Mouse (Mus musculus): ENCODE measurements around the gene Sptb.

Sptb gene

GRCm38 (mm10) chr12:76608997-76609565, 101.3 kb downstream of the Sptb start:
- intact Hi-C loops (cut with DNase I): no loop called here

- intact Hi-C loops (cut with DNase I): no loop called here
These were observed 102.1 kb downstream of the Sptb start for GRCm38 (mm10) chr12:76608241-76608640.

GRCm38 (mm10) chr12:76605837-76606236, 104.5 kb downstream of the Sptb start:
- intact Hi-C loops (cut with DNase I): no loop called here

GRCm38 (mm10) chr12:76604546-76604945, 105.8 kb downstream of the Sptb start:
- intact Hi-C loops (cut with DNase I): no loop called here

GRCm38 (mm10) chr12:76603779-76604178, 106.6 kb downstream of the Sptb start:
- intact Hi-C loops (cut with DNase I): no loop called here

- intact Hi-C loops (cut with DNase I): no loop called here
These were observed 112.0 kb downstream of the Sptb start for GRCm38 (mm10) chr12:76598196-76598928.

- intact Hi-C loops (cut with DNase I): loop anchor here (2.0 kb wide), 1 partner anchor 103 kb away; no protein-coding TSS in a partner anchor
These were observed 112.7 kb downstream of the Sptb start for GRCm38 (mm10) chr12:76597577-76598100.

- intact Hi-C loops (cut with DNase I): loop anchor here (2.0 kb wide), 1 partner anchor 102 kb away; no protein-coding TSS in a partner anchor
These were observed 113.9 kb downstream of the Sptb start for GRCm38 (mm10) chr12:76596292-76597023.

- intact Hi-C loops (cut with DNase I): loop anchor here (2.0 kb wide), 1 partner anchor 101 kb away; no protein-coding TSS in a partner anchor
These were observed 114.5 kb downstream of the Sptb start for GRCm38 (mm10) chr12:76595830-76596229.

- intact Hi-C loops (cut with DNase I): no loop called here
These were observed 115.8 kb downstream of the Sptb start for GRCm38 (mm10) chr12:76594556-76594955.

GRCm38 (mm10) chr12:76593839-76594322, 116.5 kb downstream of the Sptb start:
- intact Hi-C loops (cut with DNase I): no loop called here

- intact Hi-C loops (cut with DNase I): no loop called here
These were observed 117.1 kb downstream of the Sptb start for GRCm38 (mm10) chr12:76593254-76593653.

GRCm38 (mm10) chr12:76592213-76592612, 118.1 kb downstream of the Sptb start:
- intact Hi-C loops (cut with DNase I): no loop called here

- intact Hi-C loops (cut with DNase I): no loop called here
These were observed 119.3 kb downstream of the Sptb start for GRCm38 (mm10) chr12:76591037-76591436.

- intact Hi-C loops (cut with DNase I): no loop called here
These were observed 120.8 kb downstream of the Sptb start for GRCm38 (mm10) chr12:76589531-76589930.

GRCm38 (mm10) chr12:76587357-76587756, 123.0 kb downstream of the Sptb start:
- intact Hi-C loops (cut with DNase I): no loop called here

GRCm38 (mm10) chr12:76585028-76585427, 125.3 kb downstream of the Sptb start:
- intact Hi-C loops (cut with DNase I): no loop called here

- intact Hi-C loops (cut with DNase I): no loop called here
These were observed 126.9 kb downstream of the Sptb start for GRCm38 (mm10) chr12:76583454-76583853.

- intact Hi-C loops (cut with DNase I): no loop called here
These were observed 127.5 kb downstream of the Sptb start for GRCm38 (mm10) chr12:76582841-76583240.

- intact Hi-C loops (cut with DNase I): no loop called here
These were observed 128.2 kb downstream of the Sptb start for GRCm38 (mm10) chr12:76582139-76582538.

- intact Hi-C loops (cut with DNase I): no loop called here
These were observed 130.5 kb downstream of the Sptb start for GRCm38 (mm10) chr12:76579806-76580205.

- intact Hi-C loops (cut with DNase I): no loop called here
These were observed 131.9 kb downstream of the Sptb start for GRCm38 (mm10) chr12:76578465-76578864.
